Mouse (Mus musculus) WW6 (cell line): Measurements from ENCODE around the gene Nr2e1.

ENCODE experiments used
- DNase-seq: peaks from one replicate; pipeline ENCODE4 v3.0.0-alpha.2; 2013; ENCODE audit warnings: low read depth, low spot score

Nr2e1 gene

GRCm38 (mm10) chr10:42587961-42588750 lies 4.7 kb upstream of the Nr2e1 start:
- no peak for DNase-seq

- no peak for DNase-seq
These were observed 2.3 kb upstream of the Nr2e1 start for GRCm38 (mm10) chr10:42585596-42586305.

- DNase-seq: no peak
These were observed 1.7 kb upstream of the Nr2e1 start for GRCm38 (mm10) chr10:42585156-42585555.

- DNase-seq: no peak
These were observed 1.1 kb upstream of the Nr2e1 start for GRCm38 (mm10) chr10:42584436-42584983.

GRCm38 (mm10) chr10:42583902-42584435 lies 537 bp upstream of the Nr2e1 start:
- DNase-seq: no peak

- no peak for DNase-seq
These were observed 794 bp downstream of the Nr2e1 start for GRCm38 (mm10) chr10:42582566-42583110.

GRCm38 (mm10) chr10:42581694-42582565 lies 1.5 kb downstream of the Nr2e1 start:
- DNase-seq: no peak

GRCm38 (mm10) chr10:42580951-42581277 lies 2.5 kb downstream of the Nr2e1 start:
- DNase-seq: no peak

GRCm38 (mm10) chr10:42580131-42580950 lies 3.1 kb downstream of the Nr2e1 start:
- no peak for DNase-seq

GRCm38 (mm10) chr10:42579475-42580130 lies 3.8 kb downstream of the Nr2e1 start:
- DNase-seq: no peak

- DNase-seq: no peak
These were observed 4.5 kb downstream of the Nr2e1 start for GRCm38 (mm10) chr10:42578698-42579474.

GRCm38 (mm10) chr10:42578281-42578675 lies 5.2 kb downstream of the Nr2e1 start:
- DNase-seq: no peak

- DNase-seq: no peak
These were observed 5.7 kb downstream of the Nr2e1 start for GRCm38 (mm10) chr10:42577525-42578280.

- DNase-seq: no peak
These were observed 8.8 kb downstream of the Nr2e1 start for GRCm38 (mm10) chr10:42574639-42575038.

- no peak for DNase-seq
These were observed 10.5 kb downstream of the Nr2e1 start for GRCm38 (mm10) chr10:42572971-42573370.

GRCm38 (mm10) chr10:42572567-42572966 lies 10.9 kb downstream of the Nr2e1 start:
- DNase-seq: no peak

GRCm38 (mm10) chr10:42562272-42562671 lies 21.2 kb downstream of the Nr2e1 start:
- no peak for DNase-seq

- DNase-seq: no peak
These were observed 23.7 kb downstream of the Nr2e1 start for GRCm38 (mm10) chr10:42559581-42560200.
